Mouse (Mus musculus): Measurements from ENCODE around the gene Fxyd5. TPM values are rescaled to one million over a fixed set of nuclear protein-coding genes. Genes with fewer than 3 reads are reported as not detected.

The Fxyd5 gene
- total RNA-seq, 1 experiment from 2014 or later: 1,836 TPM

DNA sequence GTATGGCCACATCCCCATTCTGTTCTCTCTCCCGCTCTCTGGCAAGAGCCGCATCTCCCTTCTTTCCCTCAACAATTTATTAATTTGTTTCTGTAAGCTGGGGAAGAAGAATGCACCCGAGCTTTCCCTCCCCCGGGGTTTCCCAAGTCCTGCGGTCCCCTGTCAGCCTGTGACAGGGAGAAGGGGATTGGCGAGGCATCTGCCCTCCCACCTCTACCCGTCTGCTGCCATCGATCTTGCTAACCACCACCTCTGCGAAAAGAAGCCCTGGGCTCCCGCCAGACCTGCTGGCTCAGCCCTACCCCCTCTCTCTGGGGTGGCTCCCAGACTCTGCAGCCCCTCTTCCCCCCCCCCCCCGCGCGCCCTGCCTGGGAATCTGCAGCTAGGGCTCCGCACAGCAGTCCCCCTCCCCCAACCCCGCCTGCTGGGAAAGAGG lies 7.6 kb upstream of the Fxyd5 start:
- no peak for ATAC-seq (ENCODE audit: extremely low read depth, insufficient number of reproducible peaks, low FRiP score, poor library complexity, severe bottlenecking)

DNA sequence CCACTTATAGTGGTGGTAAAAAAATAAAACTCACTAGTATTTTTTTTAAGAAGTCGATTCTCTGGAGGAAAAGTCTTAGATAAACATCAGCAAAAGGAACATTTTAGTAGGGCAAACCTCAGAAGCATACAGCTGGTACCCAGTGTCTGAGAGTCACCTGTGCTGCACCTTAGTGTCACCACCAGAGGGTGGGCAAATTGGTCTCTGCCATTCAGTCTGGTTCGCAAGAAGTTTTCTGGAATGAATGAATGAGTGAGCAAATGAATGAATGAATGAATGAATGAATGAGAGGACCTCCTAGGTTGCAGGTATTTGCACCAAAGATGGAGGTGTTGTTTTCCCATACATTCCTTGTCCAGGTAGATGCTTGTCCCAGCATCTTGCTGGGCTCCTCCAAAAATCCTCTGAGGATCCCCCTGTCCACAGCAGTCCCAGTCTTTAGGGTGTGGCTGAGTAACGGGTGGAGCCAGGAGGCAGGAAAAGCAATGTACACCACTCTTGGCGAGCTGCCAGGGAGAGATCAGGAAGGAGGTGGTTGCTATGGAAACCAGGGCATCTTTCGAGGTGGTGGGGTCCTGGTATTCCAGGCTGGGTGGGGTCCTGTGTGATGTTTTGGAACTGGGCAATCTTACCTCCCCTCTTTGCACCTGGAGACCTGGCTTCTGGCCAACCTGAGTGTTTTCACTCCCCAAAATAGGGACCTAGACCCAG lies 7.0 kb upstream of the Fxyd5 start:
- ATAC-seq (ENCODE audit: extremely low read depth, insufficient number of reproducible peaks, low FRiP score, poor library complexity, severe bottlenecking): no peak

DNA sequence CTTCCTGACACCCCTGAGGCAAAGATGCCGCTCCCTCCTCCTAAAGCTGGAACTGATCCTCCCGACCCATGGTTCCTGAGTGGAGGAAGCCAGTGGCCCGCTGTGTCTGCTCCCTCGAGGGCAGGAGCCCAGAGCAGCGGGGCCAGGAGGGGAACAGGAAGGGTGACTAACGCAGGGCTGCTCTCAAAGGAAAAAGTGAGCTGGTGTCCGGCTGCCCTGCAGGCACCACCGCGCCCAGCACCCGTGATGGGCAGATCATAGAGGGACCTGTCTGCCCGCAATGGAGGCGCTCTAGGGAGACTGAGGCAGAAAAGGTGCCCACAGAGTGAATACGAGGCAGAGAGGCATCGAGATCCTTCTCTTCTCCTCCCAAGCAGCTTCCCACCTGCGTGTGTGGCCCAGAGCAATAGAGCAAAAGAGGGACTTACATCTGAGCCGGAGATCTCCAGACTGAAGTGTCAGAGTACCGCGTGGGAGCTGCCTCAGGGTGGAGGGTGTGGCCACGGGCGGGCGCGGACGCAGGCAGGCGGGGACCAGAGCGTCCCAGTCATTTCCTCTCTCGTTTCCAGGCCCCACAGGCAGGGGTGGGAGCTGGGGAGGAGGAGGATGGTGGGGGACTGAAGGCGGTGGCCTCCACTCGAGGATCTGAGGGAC lies 492 bp downstream of the Fxyd5 start:
- ATAC-seq (ENCODE audit: extremely low read depth, insufficient number of reproducible peaks, low FRiP score, poor library complexity, severe bottlenecking): peak; percentile 70

DNA sequence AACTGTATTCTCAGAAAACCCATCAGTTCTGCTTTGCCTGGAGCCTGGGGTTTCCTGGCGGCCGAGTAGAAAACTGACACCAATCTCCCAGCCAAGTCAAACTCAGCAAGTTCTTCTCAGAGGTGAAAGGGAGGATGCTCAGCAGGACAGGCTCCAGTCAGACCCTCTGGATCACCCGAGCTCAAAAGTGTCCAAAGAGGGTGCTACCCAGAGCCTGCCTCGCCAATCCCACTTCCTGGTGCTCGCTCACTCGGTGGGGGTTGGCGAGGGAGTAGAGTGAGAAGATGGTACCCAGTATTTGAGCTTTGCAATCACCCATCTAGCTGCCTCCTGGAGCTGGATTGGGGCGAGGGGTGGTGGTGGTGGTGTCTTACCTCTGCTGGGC lies 1.3 kb downstream of the Fxyd5 start:
- no peak for ATAC-seq (ENCODE audit: extremely low read depth, insufficient number of reproducible peaks, low FRiP score, poor library complexity, severe bottlenecking)

DNA sequence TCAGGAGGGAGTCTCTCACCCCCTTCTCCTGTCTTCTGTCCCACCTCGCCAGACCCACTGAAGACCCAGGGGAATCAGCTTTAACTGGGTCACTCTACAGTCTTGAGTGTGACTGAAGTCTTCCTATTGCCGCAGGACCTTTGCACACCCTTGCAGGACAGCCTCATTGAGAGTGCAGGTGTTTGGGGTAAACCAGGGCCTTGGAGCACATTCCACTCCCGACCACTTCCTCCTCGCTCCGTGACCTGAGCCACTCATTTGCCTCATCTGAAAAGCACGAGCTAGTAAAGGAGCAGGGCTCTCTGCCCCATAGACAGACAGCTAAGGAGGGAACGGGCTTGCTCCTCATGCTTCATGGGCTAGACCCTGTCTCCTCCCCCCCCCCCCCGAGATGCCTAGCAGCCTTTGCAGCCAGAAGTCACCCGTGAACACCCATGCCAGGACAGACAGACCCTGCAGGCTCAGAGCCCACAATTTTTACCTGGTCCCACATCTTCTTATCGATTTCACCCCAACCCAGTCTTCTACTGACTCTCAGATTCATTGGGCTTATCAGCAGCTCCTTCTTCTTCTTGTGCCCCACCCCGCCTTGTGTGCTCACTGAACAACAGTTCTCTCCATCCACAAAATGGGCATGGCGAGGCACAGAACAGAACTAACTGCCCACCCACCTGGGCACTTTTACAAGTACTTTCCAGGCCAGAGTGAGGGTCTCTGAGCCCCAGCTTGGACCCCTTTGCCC lies 1.8 kb downstream of the Fxyd5 start:
- no peak for ATAC-seq (ENCODE audit: extremely low read depth, insufficient number of reproducible peaks, low FRiP score, poor library complexity, severe bottlenecking)

DNA sequence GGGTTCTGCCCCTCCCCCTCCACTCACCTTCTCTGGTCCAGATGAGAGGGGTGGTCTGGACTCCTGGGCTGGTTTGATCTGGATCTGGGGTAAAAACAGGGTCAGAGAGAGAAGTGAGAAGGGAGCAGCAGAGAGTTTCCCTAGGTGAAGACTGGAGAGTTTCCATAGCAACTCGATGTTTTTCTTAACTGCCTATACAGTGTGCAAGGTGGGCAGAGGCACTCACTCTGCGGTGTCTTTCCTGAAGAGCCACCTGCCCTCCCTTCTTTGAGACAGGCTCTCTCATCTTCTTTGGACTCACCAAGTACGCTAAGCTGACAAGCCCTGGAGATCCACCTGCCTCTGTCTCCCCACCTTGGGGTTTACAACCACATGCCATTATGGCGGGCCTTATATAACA lies 3.3 kb downstream of the Fxyd5 start:
- ATAC-seq (ENCODE audit: extremely low read depth, insufficient number of reproducible peaks, low FRiP score, poor library complexity, severe bottlenecking): no peak

DNA sequence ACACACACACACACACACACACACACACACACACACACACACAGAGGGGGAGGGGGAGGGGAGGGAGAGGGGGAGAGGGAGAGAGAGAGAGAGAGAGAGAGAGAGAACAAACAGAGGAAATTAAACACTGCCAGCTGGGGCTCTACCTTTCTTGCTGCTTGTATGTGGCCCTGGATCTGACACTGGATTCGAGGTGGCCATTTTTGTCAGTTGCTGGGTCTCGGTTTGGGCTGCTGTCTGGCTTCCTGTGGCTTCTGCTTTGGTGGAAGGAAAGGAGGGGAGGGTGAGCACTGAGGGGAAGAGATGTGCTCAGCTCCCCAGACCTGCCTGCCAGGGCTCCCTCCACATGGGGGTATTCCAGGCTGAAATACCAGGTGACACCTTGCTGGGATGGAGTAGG lies 4.6 kb downstream of the Fxyd5 start:
- no peak for ATAC-seq (ENCODE audit: extremely low read depth, insufficient number of reproducible peaks, low FRiP score, poor library complexity, severe bottlenecking)

DNA sequence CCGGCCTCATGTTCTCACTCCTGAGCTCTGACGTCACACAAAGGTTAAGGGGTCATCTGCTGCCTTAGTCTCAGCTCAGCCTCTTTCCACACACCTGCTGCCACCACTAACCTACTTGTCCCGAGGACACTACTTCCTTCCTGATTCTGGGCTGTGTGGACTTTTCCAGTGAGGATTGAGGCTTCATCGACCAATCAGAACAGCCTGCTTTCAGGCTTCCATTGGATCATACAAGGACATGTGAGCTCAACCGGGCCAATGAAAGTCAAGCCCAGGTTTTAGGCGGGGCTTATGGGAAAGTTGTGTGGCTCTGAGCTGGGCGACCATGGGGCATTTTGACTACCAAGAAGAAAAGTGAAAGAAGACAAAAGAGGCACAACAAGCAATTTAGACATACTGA lies 5.4 kb downstream of the Fxyd5 start:
- ATAC-seq (ENCODE audit: extremely low read depth, insufficient number of reproducible peaks, low FRiP score, poor library complexity, severe bottlenecking): peak; percentile 33

DNA sequence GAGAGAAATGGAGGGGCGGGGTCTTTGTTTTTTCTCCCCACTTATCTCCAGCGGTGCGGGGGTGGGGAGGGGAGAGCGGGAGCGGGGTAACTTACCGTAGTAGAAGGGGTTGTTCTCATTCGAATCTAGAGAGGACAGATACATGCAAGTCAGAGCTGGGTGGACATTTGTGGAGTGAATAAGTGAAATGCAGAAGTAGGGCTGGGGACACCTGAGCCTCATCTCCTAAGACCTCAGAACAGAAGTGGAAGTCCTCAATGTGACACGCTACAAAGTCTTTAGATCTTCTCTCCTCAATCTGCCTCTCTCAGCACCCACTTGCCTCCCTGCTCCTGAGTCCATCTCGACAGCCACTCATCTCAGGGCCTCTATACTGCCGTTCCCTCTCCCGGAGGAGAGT lies 7.0 kb downstream of the Fxyd5 start:
- no peak for ATAC-seq (ENCODE audit: extremely low read depth, insufficient number of reproducible peaks, low FRiP score, poor library complexity, severe bottlenecking)

DNA sequence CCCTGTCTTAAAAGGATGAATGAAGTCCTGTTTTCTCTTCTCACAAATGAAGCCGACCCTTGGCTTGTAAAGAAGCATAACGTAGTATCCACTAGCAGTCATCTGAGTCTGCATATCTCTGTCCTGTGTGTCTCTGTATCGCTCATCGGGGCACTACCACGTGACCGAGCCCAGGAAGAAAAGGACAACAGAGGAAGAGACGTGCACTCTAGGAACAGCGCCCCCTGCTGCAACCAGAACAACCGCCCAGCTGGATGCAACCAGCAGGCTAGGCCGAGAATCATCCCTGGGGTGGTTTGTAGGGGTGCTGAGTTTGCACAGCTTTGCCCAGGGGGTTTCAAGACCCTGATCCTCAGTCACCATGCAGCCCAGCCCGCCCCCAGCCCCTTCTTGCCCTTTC lies 7.5 kb downstream of the Fxyd5 start:
- ATAC-seq (ENCODE audit: extremely low read depth, insufficient number of reproducible peaks, low FRiP score, poor library complexity, severe bottlenecking): no peak

DNA sequence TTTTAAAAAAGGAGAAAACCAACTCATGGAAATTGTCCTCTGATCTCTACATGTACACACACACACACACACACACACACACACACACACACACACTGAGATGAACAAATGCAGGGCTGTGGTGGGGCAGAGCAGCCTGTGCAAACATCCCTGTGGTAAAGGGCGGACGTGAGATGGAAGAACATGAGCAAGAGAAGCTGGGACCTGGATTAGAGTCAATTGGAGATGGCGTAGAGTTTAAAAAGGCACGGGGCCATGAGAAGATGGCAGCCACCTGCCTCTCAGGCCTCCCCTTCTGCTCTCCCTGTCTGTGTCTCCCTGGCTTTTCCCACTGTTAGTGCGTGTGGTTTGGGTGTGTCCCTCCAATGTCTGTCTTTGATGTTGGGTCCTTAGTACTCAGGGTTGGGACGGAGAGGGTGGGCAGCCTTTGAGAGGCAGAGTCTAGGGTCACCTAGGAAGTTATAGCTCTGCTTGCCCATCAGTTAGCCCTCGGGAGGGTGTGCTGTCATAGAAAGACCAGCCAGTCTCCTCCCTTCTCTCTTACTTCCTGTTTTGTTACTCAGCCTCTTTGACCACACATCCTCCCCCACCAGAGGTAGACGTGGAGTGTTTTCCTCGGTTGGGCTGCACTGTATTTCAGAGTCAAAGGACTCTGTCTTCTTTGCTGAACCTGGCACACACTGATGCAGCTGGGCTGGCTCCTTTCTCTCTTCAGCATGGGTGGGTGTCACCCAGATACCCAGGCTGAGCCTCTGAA lies 8.7 kb downstream of the Fxyd5 start:
- peak; percentile 77 for ATAC-seq (ENCODE audit: extremely low read depth, insufficient number of reproducible peaks, low FRiP score, poor library complexity, severe bottlenecking)

DNA sequence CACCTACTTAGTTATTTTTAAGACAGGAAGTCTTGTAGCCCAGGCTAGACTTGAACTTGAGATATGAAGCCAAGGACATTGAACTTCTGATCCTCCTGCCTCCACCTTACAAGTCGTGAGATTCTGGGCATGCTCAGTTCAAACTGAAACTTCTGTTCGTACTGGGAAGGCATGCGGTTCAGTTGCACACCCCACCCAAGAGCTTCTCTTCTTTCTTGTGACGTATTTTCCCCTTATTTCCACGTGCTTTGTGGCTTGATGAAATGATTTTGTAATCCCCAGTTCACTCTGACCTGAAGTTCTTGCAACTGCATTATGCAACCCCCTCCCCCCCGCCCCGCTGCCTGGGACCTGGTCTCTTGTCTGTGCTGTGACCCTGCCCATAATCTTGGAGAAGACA lies 10.6 kb downstream of the Fxyd5 start:
- ATAC-seq (ENCODE audit: extremely low read depth, insufficient number of reproducible peaks, low FRiP score, poor library complexity, severe bottlenecking): peak; percentile 54

DNA sequence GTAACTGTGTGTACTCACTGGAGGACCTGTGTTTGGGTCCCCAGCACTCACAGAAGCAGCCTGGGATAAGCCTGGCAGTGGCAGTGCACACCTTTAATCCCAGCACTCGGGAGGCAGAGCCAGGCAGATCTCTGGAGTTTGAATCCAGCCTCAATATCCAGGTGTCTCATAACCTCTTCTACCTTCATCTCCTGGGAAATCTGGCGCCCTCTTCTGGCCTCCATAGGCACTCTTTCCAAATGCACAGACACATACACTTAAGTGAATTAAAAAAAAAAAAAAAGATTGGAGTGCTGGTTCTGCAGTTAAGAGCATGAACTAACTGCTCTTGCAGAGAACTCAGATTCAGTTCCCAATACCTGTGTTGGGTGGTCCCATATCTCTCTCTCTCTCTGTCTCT lies 11.6 kb downstream of the Fxyd5 start:
- ATAC-seq (ENCODE audit: extremely low read depth, insufficient number of reproducible peaks, low FRiP score, poor library complexity, severe bottlenecking): no peak

DNA sequence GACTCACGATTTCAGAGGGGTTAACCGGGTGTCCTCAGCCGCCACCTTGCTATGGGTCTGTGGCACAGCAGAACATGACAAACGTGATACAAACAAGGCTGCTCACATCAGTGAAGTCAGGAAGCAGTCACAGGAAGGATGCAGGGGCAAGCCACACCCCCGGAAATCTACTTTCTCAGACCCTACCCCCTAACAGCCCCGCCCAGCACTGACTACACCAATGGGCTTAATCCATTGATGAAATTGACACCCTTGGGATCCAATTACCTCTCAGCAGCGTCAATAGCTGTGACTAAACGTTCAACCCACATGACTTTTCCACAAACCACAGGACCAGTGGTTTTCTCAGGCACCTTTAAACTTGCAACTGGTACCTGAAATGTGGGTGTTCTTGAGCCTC lies 13.7 kb downstream of the Fxyd5 start:
- ATAC-seq (ENCODE audit: extremely low read depth, insufficient number of reproducible peaks, low FRiP score, poor library complexity, severe bottlenecking): peak; percentile 21; the same call in 1 of the 2 replicates

DNA sequence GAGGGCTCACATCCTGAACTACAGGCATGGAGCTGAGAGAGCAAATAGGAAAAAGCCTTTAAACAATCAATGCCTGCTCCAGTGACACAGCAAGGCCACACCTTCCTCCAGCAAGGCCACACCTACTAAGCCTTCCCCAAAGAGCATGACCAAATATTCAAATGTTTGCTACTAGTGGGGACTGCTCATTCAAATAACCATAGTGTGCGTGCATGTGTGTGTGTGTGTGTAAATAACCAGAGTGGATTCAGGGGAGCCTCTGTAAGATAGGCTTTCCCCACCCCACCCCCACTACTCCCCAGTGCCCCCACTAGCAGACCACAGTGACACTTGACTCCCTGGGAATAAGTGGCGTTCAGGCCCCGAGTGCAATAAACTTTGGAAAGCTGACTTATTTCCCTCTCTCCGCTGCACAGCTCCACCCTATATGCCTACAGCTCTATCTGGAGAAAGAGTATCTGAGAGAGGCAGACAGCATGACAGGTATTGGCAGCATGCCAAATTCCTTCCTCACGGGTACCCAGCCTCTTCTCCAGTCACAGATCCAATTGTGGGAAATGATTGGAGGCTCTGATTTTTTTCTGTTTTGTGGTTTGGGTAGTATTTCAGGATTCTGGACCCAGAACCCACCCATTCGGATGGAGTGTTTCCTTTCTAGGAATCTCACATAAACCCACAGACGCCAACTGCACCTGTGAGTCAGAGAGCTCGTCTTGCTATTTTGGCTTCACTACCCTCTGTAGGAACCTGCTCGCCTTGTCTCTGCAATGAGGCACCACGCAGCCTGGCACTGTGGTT lies 25.0 kb downstream of the Fxyd5 start:
- peak; percentile 77 for ATAC-seq (ENCODE audit: extremely low read depth, insufficient number of reproducible peaks, low FRiP score, poor library complexity, severe bottlenecking)

DNA sequence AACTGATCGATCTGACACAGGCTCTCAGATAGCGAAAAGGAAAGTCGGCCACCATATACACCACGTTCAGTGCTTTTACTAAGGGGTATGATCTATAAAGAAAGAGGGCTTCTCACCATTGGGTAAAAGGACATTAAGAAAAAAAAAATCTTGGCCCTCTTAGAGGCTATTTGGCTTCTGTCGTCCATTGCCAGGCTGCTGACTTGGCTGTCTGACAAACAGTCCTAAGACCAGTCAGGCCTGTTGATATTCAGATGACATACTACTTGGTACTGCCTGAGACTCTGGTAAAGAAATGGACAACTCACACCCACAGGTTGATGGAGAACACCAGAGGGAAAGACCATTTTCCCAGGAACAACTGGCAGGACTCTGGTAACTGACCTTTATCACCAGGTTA lies 29.3 kb downstream of the Fxyd5 start:
- ATAC-seq (ENCODE audit: extremely low read depth, insufficient number of reproducible peaks, low FRiP score, poor library complexity, severe bottlenecking): no peak

DNA sequence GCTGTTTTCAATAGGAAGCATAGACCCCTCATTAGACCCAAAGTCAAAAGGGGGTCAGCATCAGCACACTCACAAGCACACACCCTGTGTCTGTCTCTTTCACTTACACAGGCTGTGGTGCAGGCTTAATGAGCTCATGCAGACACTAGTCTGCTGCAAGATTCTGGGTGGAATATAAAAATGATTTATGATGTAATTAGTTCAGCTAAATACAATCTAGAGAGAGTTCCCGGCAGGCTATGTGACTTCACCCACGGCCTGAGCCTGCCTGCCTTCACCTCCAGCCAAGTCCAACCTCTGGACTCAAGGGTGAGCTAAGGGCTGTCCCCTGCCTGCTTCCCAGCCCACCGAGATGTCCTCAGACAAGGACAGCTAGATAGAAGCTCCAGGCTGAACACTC lies 33.4 kb downstream of the Fxyd5 start:
- no peak for ATAC-seq (ENCODE audit: extremely low read depth, insufficient number of reproducible peaks, low FRiP score, poor library complexity, severe bottlenecking)

DNA sequence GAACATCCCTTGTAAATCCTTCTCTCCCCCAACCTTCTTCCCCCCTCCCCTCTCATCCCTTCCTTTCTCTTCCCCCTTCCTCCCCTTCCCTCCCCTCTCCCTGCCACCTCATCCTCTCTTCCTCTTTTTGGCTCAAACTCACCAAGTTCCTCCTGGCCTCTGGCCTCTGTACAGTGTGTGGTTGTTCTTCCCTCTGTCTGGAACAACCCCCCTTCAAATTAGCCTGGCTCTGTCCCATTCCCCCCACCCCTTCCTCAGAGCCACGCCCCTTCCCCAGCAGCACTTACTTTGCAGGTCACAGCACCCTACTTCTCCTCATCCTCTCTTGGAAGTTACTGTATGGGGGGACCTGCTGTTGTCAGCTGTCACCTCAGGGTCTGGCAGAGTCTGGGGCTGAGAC lies 34.1 kb downstream of the Fxyd5 start:
- ATAC-seq (ENCODE audit: extremely low read depth, insufficient number of reproducible peaks, low FRiP score, poor library complexity, severe bottlenecking): peak; percentile 52; the same call in 1 of the 2 replicates

DNA sequence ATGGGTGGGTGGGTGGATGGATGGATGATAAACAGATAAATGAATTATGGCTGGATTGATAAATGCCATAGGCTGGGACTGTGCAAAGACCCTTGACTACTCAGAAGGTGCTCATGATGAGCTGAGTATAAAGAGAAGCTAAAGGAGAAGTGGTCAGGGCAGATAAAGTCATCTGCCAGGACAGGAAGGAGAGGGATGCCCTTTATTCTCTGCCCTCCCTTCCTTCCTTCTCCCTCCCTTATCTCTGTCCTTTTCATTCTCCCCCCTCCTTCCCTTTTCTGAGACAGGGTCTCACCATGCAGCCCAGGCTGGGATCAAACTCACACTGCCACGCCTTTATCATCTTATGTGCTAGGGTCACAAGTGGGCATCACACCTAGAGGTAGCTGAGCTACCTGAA lies 34.5 kb downstream of the Fxyd5 start:
- no peak for ATAC-seq (ENCODE audit: extremely low read depth, insufficient number of reproducible peaks, low FRiP score, poor library complexity, severe bottlenecking)
